Mouse (Mus musculus) left cerebral cortex, postnatal 25 days (tissue): ENCODE measurements at regions not wholly inside any gene's neighbourhood (a gene's known extent, or its start where the extent isn't known, plus 50 kb on each side); places are given as distances from the start of the nearest gene placed in this dataset.
"Not testable (repeated sequence)": the region's sequence is repeated elsewhere in the genome, so short reads cannot be mapped to it uniquely, and the experiment has no call there.

Source experiments
- DNase-seq, 2 experiments: peaks; one replicate each; pipeline ENCODE4 v3.0.0; 2022; ENCODE audit warnings: low spot score in 2 of 2, mixed read lengths in 1 of 2
- intact Hi-C: fragments of 180-260 bp; cut with DNase I; formaldehyde crosslinking; loops from one replicate; pipeline ENCODE4 v1.15.1; 2025

DNA sequence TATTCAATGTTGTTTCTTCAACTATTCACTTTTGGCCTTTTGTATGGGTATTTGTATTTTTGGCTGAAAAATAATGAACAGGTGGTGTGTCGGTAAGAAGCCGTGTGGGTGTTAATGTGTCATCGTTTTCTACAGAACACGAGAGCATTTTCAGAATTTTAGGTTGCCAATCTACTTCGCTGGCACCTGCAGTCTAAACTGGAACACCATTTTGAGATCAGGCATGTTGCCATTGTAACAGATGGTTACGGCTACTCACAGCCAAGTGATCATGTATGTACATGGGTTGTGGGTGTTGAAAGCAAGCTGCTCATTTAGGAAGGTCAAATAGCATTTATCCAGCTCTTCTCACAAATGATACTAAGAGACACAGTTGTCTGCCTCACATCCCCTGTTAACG lies 167.2 kb upstream of the Gm21833 start:
- peak; percentile 26 to 75 for DNase-seq
- intact Hi-C loops, result no loop called here

DNA sequence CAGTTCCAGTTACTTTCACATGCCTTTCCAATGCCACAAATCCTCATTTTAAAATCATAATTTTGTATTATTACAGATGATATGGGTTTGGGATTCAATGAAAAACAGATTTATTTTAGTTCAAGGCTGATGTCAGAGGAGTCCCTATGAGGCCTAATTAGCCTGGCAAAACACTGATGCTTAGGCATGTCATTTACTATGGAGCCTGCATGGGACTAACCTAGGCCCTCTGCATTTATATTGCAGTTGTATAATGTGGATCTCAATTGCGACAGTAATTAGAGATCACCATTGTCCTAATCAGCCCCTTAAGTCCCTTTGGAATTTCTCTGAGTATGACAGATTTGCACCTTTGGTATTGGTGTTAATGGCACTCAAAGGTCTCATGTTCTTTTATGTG lies 153.3 kb upstream of the Gm21833 start:
- no peak for DNase-seq
- intact Hi-C loops, result no loop called here

DNA sequence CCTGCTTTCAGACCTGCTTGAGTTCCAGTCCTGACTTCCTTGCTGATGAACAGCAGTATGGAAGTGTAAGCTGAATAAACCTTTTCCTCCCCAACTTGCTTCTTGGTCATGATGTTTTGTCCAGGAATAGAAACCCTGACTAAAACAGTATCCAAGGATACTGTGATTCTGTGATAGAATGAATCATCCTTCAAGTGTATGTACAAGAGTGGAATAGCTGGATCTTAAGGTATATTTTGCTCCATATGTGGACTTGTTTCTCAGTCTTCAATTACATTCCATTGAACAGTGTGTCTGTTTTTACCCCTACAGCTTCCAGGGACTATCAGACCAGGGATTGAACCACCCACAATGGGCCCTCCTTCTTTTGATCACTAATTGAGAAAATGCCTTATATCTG lies 145.1 kb upstream of the Gm21833 start:
- DNase-seq, result peak in 1 of 2 experiments; percentile 20
- intact Hi-C loops, result not testable (repeated sequence)

DNA sequence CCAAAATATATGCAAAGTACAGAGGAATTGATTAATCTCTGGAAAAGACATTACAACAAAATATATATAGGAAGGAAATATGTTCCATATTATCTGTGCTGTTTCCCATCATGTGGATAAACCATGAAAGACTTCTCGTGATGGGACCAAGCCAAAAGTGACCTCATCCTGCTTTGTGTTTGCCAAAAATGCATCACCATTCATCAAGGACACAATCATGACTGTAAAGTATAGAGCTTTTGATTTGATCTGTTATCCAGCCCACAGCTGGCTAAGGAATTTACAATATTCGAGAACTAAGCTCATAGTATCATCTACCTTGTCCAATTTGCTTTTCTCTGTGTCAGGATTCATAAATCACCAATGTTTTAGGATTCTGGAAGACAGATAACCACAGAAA lies 127.3 kb upstream of the Gm21833 start:
- no peak for DNase-seq
- intact Hi-C loops, result no loop called here

DNA sequence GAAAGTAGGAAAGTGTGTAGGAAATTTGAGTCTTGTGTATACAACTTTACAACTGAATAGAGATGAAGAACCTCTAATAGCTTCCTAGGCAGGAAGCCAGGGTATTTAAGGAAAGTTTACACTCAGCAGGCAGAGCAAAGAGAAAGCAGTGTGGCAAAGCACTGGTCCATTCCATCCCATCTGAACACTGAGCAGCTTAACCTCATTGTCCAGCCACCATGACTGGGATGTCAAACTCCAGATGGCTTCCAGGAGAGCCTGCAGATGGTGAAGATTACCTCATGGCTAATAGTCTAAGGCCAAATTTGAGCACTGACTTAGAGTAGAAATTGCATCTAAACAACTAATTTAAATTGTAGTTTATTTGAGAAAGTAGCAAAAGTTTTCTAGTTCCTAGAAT lies 117.0 kb upstream of the Gm21833 start:
- intact Hi-C loops, result no loop called here
- DNase-seq, result peak in 1 of 2 experiments; percentile 17

DNA sequence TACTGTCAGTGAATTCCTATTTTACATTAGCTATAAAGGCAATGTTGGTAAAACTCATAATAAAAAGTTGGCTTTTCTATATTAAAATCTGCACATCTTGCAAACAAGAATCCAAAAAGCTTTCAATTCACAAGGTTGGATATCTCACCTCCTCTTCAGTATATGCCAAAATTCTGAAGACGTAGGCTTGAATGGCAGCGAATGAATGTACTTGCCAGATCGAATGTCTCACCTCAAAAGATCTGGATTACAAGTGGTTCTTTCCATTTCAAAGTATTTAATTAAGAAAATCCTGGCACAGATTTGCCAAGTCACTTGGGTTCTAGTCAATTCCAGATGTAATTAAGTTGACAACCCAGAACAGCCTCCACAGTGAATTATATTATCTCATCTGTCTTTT lies 94.1 kb upstream of the Gm21833 start:
- intact Hi-C loops, result no loop called here
- DNase-seq, result peak in 1 of 2 experiments; percentile 52

DNA sequence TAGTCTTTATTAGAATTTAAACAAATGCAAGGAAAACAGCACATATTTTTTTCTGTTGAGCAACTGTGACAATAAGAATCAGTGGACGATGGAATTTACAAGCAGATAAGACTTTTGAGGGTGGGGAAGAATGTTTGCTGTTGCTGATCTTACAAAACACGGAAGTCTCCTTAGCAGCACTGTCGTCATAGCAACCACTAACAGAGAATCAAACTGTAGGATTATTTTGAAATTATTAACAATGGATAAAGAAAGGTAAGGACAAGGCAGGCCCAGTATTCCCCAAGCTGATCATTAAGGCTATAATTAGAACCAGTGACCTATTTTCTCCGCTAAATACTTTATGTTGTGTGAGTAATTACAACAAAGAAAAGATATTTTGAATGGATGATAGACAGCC lies 69.7 kb upstream of the Gm21833 start:
- no peak for DNase-seq
- intact Hi-C loops, result no loop called here
